Mouse (Mus musculus) lung, postnatal 25 days (tissue): ENCODE results near the gene Apoa2.

Source experiments
- DNase-seq: peaks from one replicate; pipeline ENCODE4 v3.0.0; 2022; ENCODE audit warnings: low spot score

Apoa2 gene

GRCm38 (mm10) chr1:171205704-171206493 lies 19.0 kb upstream of the Apoa2 start:
- no peak for DNase-seq

GRCm38 (mm10) chr1:171209409-171209808 lies 15.4 kb upstream of the Apoa2 start:
- DNase-seq = no peak

GRCm38 (mm10) chr1:171212854-171213253 lies 12.0 kb upstream of the Apoa2 start:
- DNase-seq = no peak

- DNase-seq = no peak
Measured at GRCm38 (mm10) chr1:171213801-171214496, 10.9 kb upstream of the Apoa2 start, which contains the start of gene Nr1i3. Gene Nr1i3 (plus strand): TSS chr1:171213970.

- DNase-seq = no peak
Measured at GRCm38 (mm10) chr1:171216241-171216955, 8.5 kb upstream of the Apoa2 start.

- DNase-seq = peak; percentile 87
Measured at GRCm38 (mm10) chr1:171220871-171221270, 4.0 kb upstream of the Apoa2 start.

- DNase-seq = no peak
Measured at GRCm38 (mm10) chr1:171221281-171222193, 3.3 kb upstream of the Apoa2 start.

GRCm38 (mm10) chr1:171222238-171223155 lies 2.4 kb upstream of the Apoa2 start, which contains the start of gene Tomm40l:
Gene Tomm40l (minus strand): TSS chr1:171222514.
- peak; percentile 99 for DNase-seq

- DNase-seq = no peak
Measured at GRCm38 (mm10) chr1:171223168-171223567, 1.7 kb upstream of the Apoa2 start.

GRCm38 (mm10) chr1:171223796-171224195 lies 1.1 kb upstream of the Apoa2 start:
- peak; percentile 52 for DNase-seq

GRCm38 (mm10) chr1:171226780-171227179 lies 1.9 kb downstream of the Apoa2 start:
- DNase-seq = no peak

GRCm38 (mm10) chr1:171227879-171228278 lies 3.0 kb downstream of the Apoa2 start:
- DNase-seq = no peak

GRCm38 (mm10) chr1:171229750-171230149 lies 4.9 kb downstream of the Apoa2 start:
- no peak for DNase-seq

GRCm38 (mm10) chr1:171230215-171230614 lies 5.4 kb downstream of the Apoa2 start:
- DNase-seq = no peak

GRCm38 (mm10) chr1:171231844-171232243 lies 7.0 kb downstream of the Apoa2 start:
- no peak for DNase-seq

- no peak for DNase-seq
Measured at GRCm38 (mm10) chr1:171232348-171232747, 7.5 kb downstream of the Apoa2 start.

GRCm38 (mm10) chr1:171232800-171233730 lies 8.2 kb downstream of the Apoa2 start:
- DNase-seq = peak; percentile 72

GRCm38 (mm10) chr1:171234126-171234525 lies 9.3 kb downstream of the Apoa2 start, which contains the start of gene Fcer1g:
Gene Fcer1g (minus strand): TSS chr1:171234365.
- peak; percentile 51 for DNase-seq

GRCm38 (mm10) chr1:171234538-171234937 lies 9.7 kb downstream of the Apoa2 start:
- DNase-seq = no peak
